Mouse (Mus musculus): Measurements from ENCODE around the gene Ccl27a. TPM values are rescaled to one million over a fixed set of nuclear protein-coding genes. Genes with fewer than 3 reads are reported as not detected.
A peak's percentile ranks its signal among the peaks of the same experiment; 100 is the strongest.

Gene Ccl27a
- polyA plus RNA-seq, 1 experiment from 2014 or later = 21.9 TPM

DNA sequence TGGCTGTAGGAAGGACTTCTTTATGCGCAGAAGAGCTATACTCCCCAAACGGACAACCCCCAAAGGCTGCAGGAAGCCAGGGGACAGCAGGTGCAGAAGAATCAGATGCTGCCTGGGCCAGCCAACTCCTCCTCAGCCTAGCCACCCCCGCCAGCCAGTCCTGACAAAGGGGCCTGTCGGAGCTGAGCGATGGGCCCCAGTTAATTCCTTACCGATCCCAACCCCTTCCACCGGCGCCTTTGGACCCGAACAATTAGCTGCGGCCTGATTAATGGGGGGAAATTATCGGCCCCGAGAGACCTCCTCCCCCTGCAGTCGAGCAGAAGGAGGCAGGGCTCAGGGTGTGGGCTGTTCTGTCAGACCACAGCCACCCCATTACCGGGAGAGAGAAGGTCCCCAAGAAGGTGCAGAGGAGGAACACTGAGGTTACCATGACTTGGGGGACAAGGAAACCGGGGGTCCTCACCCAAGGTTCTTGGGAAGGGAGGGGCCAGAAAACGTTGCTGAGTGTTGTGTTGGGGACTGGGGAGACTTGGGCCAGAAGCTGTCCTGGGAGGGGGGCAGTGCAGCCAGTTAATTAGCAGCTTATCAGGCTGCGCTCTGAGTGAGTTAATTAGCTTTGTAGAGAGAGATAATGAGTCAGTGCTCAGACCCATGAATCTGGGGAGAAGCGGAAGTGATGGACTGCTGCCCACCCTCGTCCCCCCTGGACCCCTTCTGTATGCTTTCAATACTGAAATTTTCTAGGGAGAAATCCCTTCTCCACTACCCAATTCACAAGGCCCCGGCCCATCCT is 47.0 kb downstream of the Ccl27a start:
- Histone ChIP-seq H3K4me3 (ENCODE audit: low read depth, low read length) (no peak overlapping the region), H3K9ac (ENCODE audit: low read depth, low read length) (no peak overlapping the region), H3K27ac (ENCODE audit: low read depth, low read length) (no peak overlapping the region), H3K36me3 (ENCODE audit: control insufficient read depth, insufficient read depth) (no peaks in the 10 kb centered on the region), H3K9me3 (ENCODE audit: control insufficient read depth) (no peaks in the 10 kb centered on the region), H3K4me2 (replicated peaks; ENCODE audit: low read depth) (no peak overlapping the region), H3K27me3 (replicated peaks; ENCODE audit: control insufficient read depth, insufficient read depth, low read length) (peaks cover 73% of the 10 kb centered on the region), H3K4me1 (replicated peaks; ENCODE audit: control insufficient read depth, insufficient read depth, low read length) (no peaks in the 10 kb centered on the region)
- 19% methylated on average over 20 of the region's 20 CpGs for WGBS
- no peak for TF ChIP-seq CTCF (IDR thresholded peaks at IDR 0.05; ENCODE audit: low read depth)
- no peak for ATAC-seq

- Histone ChIP-seq H3K4me3 (ENCODE audit: low read depth, low read length) (peak within 1 kb of the TSS; percentile 95), H3K4me1 (replicated peaks; ENCODE audit: control insufficient read depth, insufficient read depth, low read length) (no peaks in the 10 kb centered on the region), H3K27ac (ENCODE audit: low read depth, low read length) (no peak within 1 kb of the TSS), H3K36me3 (ENCODE audit: control insufficient read depth, insufficient read depth) (peaks cover 28% of the 10 kb centered on the region), H3K4me2 (replicated peaks; ENCODE audit: low read depth) (peak within 1 kb of the TSS; percentile 85), H3K9ac (ENCODE audit: low read depth, low read length) (peak within 1 kb of the TSS; percentile 77), H3K27me3 (replicated peaks; ENCODE audit: control insufficient read depth, insufficient read depth, low read length) (peaks cover 36% of the 10 kb centered on the region), H3K9me3 (ENCODE audit: control insufficient read depth) (no peaks in the 10 kb centered on the region)
- TF ChIP-seq CTCF (IDR thresholded peaks at IDR 0.05; ENCODE audit: low read depth) = no peak
- WGBS = under 1% methylated on average over 27 of the region's 27 CpGs
- ATAC-seq = peak; percentile 92
Observed at GRCm38 (mm10) chr4:41722918-41723351, 51.1 kb downstream of the Ccl27a start, which contains the start of gene Dctn3. TSS of gene Dctn3 (minus strand) at chr4:41723170.

Other genes starting within 250 kb of the Ccl27a start
- 3.2 and 4.9 TPM in 2 replicates for gene Fam219a, start 204.7 kb downstream of the Ccl27a start, polyA plus RNA-seq (2015; fragmentation: Nextera tagmentation; extraction: Ambion mirVana)
- 2.3 and 3.4 TPM in 2 replicates for gene Dnaic1, start 204.5 kb downstream of the Ccl27a start, polyA plus RNA-seq (2015; fragmentation: Nextera tagmentation; extraction: Ambion mirVana)
- 8.5 and 8.6 TPM in 2 replicates for gene Enho, start 133.9 kb downstream of the Ccl27a start, polyA plus RNA-seq (2015; fragmentation: Nextera tagmentation; extraction: Ambion mirVana)
- gene Cntfr, start 77.2 kb downstream of the Ccl27a start, polyA plus RNA-seq (2015; fragmentation: Nextera tagmentation; extraction: Ambion mirVana) = 1.9 and 2.8 TPM in 2 replicates
- 63.8 and 63.9 TPM in 2 replicates for gene Il11ra1, start 74.3 kb downstream of the Ccl27a start, polyA plus RNA-seq (2015; fragmentation: Nextera tagmentation; extraction: Ambion mirVana)
- gene Rpp25l, start 60.7 kb downstream of the Ccl27a start, polyA plus RNA-seq (2015; fragmentation: Nextera tagmentation; extraction: Ambion mirVana) = 47.4 and 51.3 TPM in 2 replicates
- gene Dctn3, start 51.1 kb downstream of the Ccl27a start, polyA plus RNA-seq (2015; fragmentation: Nextera tagmentation; extraction: Ambion mirVana) = 127 and 144 TPM in 2 replicates
- not detected in 2 replicates for gene Arid3c, start 43.1 kb downstream of the Ccl27a start, polyA plus RNA-seq (2015; fragmentation: Nextera tagmentation; extraction: Ambion mirVana)
- gene Galt, start 19.0 kb downstream of the Ccl27a start, polyA plus RNA-seq (2015; fragmentation: Nextera tagmentation; extraction: Ambion mirVana) = 90.5 and 105 TPM in 2 replicates
- 46.4 and 50.6 TPM in 2 replicates for gene Sigmar1, start 18.1 kb downstream of the Ccl27a start, polyA plus RNA-seq (2015; fragmentation: Nextera tagmentation; extraction: Ambion mirVana)
- gene Gm21541, start 129.4 kb upstream of the Ccl27a start, polyA plus RNA-seq (2015; fragmentation: Nextera tagmentation; extraction: Ambion mirVana) = 33.6 and 33.7 TPM in 2 replicates
- gene Gm20878, start 167.3 kb upstream of the Ccl27a start, polyA plus RNA-seq (2015; fragmentation: Nextera tagmentation; extraction: Ambion mirVana) = 1.3 and 1.4 TPM in 2 replicates
- gene Fam205a4, start 191.8 kb upstream of the Ccl27a start, polyA plus RNA-seq (2015; fragmentation: Nextera tagmentation; extraction: Ambion mirVana) = 0.09 TPM in 1 of 2 replicates, not detected in the other

Measured in intestine, postnatal 0 days (tissue).